Mouse (Mus musculus) midbrain, embryonic 10.5 days (tissue): Measurements from ENCODE around the gene Btbd35f1. TPM values are rescaled to one million over a fixed set of nuclear protein-coding genes. Genes with fewer than 3 reads are reported as not detected.
"Not testable (repeated sequence)": the region's sequence is repeated elsewhere in the genome, so short reads cannot be mapped to it uniquely, and the experiment has no call there.

Experiments used
- DNase-seq: peaks from one replicate; pipeline ENCODE4 v3.0.0-alpha.2; 2017; ENCODE audit warnings: low spot score
- H3K27ac ChIP-seq: fragments of 300-500 bp; sonication (generic); replicated peaks from 2 replicates; pipeline ENCODE4 v1.5.1; 2016; ENCODE audit warnings: mild to moderate bottlenecking
- H3K27me3 ChIP-seq: fragments of 300-500 bp; sonication (generic); 2 replicates; pipeline ENCODE4 v1.6.1; 2016; ENCODE audit warnings: low read depth, mild to moderate bottlenecking; ENCODE audit not compliant: poor library complexity, severe bottlenecking
- H3K36me3 ChIP-seq: fragments of 300-500 bp; sonication (generic); 2 replicates; pipeline ENCODE4 v1.6.1; 2016; ENCODE audit warnings: mild to moderate bottlenecking, moderate library complexity
- H3K4me1 ChIP-seq: fragments of 300-500 bp; sonication (generic); 2 replicates; pipeline ENCODE4 v1.6.1; 2016
- H3K4me3 ChIP-seq: fragments of 300-500 bp; sonication (generic); 2 replicates; pipeline ENCODE4 v1.5.1; 2016; ENCODE audit warnings: mild to moderate bottlenecking, moderate library complexity
- H3K9me3 ChIP-seq: fragments of 300-500 bp; sonication (generic); replicated peaks from 2 replicates; pipeline ENCODE4 v1.6.1; 2016; ENCODE audit warnings: mild to moderate bottlenecking
- WGBS: fragments of 180-500 bp; shearing (Covaris S2); methylation state at CpG from one replicate; pipeline ENCODE4 v1.1.7; 2016; 5-methylcytosine and 5-hydroxymethylcytosine counted together
- polyA plus RNA-seq: library from polyadenylated mRNA; unstranded; fragments of >200 nt; fragmentation: Nextera tagmentation; extraction: Ambion mirVana; gene quantifications from 2 replicates; pipeline ENCODE4 v1.2.1, GENCODE M21; 2016

Btbd35f1 gene
- polyA plus RNA-seq, result not detected in 2 replicates

- WGBS, result no CpG with 5 or more reads among the region's 3 CpGs
- not testable (repeated sequence) for H3K27ac ChIP-seq, H3K27me3 ChIP-seq, H3K36me3 ChIP-seq, DNase-seq, H3K9me3 ChIP-seq, H3K4me1 ChIP-seq, H3K4me3 ChIP-seq
These were observed at the start of gene Btbd35f1 for GRCm38 (mm10) chrX:32559755-32560154. Gene Btbd35f1, plus strand, starts transcription at chrX:32560055.

GRCm38 (mm10) chrX:32590878-32591542 is 31.2 kb downstream of the Btbd35f1 start:
- 88% methylated on average over 1 of the region's 1 CpGs for WGBS
- DNase-seq, H3K27me3 ChIP-seq, H3K4me3 ChIP-seq, H3K4me1 ChIP-seq, H3K36me3 ChIP-seq, H3K27ac ChIP-seq: not testable (repeated sequence)
- H3K9me3 ChIP-seq, result peaks cover 20% of the 10 kb centered on the region

- H3K4me3 ChIP-seq, DNase-seq, H3K27ac ChIP-seq, H3K36me3 ChIP-seq, H3K27me3 ChIP-seq, H3K4me1 ChIP-seq: not testable (repeated sequence)
- 85% methylated on average over 1 of the region's 2 CpGs for whole genome bisulfite sequencing
- H3K9me3 ChIP-seq, result peaks cover 24% of the 10 kb centered on the region
These were observed 41.2 kb downstream of the Btbd35f1 start for GRCm38 (mm10) chrX:32601008-32601407.

- H3K36me3 ChIP-seq, H3K4me3 ChIP-seq, H3K27me3 ChIP-seq, H3K27ac ChIP-seq, H3K4me1 ChIP-seq, DNase-seq: not testable (repeated sequence)
- peaks cover 24% of the 10 kb centered on the region for H3K9me3 ChIP-seq
- WGBS, result 83% methylated on average over 3 of the region's 3 CpGs
These were observed 41.6 kb downstream of the Btbd35f1 start for GRCm38 (mm10) chrX:32601425-32601824.

Other genes starting within 250 kb of the Btbd35f1 start
- gene Gm5926, start 90.7 kb downstream of the Btbd35f1 start, polyA plus RNA-seq, result not detected in 2 replicates
- not detected in 2 replicates for gene Btbd35f21, start 166.1 kb downstream of the Btbd35f1 start, polyA plus RNA-seq